Mouse (Mus musculus): ENCODE data around the gene Tbc1d13.

The Tbc1d13 gene

GRCm38 (mm10) chr2:30183721-30184120 is 50.2 kb downstream of the Tbc1d13 start:
- no peak for DNase-seq

- DNase-seq: no peak
These were observed 51.7 kb downstream of the Tbc1d13 start for GRCm38 (mm10) chr2:30185276-30185675.

- DNase-seq: no peak
These were observed 52.1 kb downstream of the Tbc1d13 start for GRCm38 (mm10) chr2:30185681-30186080.

GRCm38 (mm10) chr2:30191790-30192580 is 58.4 kb downstream of the Tbc1d13 start:
- no peak for DNase-seq

GRCm38 (mm10) chr2:30194656-30195055 is 61.1 kb downstream of the Tbc1d13 start:
- no peak for DNase-seq

- no peak for DNase-seq
These were observed 64.5 kb downstream of the Tbc1d13 start for GRCm38 (mm10) chr2:30198021-30198420.

GRCm38 (mm10) chr2:30199984-30200383 is 66.4 kb downstream of the Tbc1d13 start:
- no peak for DNase-seq

- DNase-seq: no peak
These were observed 66.9 kb downstream of the Tbc1d13 start for GRCm38 (mm10) chr2:30200388-30200925.
